Mouse (Mus musculus) bone marrow, adult 2 months (tissue): ENCODE measurements around the gene Zbtb2.

Source experiments
- CTCF ChIP-seq: fragments of 200-500 bp; IDR thresholded peaks from 2 replicates; pipeline ENCODE4 v1.5.1; 2011; ENCODE audit warnings: low read length, control low read depth; ENCODE audit not compliant: control insufficient read depth, insufficient read depth
- POLR2A ChIP-seq: fragments of 200-500 bp; IDR thresholded peaks from 2 replicates; pipeline ENCODE4 v1.6.1; 2011; ENCODE audit warnings: low read depth, mild to moderate bottlenecking, control low read depth, low read length, borderline replicate concordance; ENCODE audit not compliant: control insufficient read depth

DNA sequence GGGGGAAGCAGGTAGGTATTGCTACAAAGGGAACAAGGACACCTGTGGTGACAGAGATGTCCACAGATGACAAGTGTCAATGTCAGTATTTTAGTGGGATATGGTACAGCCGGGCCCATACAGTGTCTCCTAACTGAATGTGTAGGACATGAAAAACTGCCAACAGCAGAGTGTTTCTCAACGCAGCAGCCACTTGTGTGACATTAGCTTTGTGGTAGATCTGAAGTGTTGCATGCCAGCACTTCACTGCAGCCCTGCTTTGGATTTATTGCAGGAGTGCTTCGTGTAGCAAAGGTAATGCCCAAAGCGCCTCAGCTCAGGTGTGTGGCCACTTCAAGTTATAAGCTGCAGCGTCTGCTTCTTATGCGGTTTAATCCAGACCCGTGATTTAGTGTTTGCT is 11.0 kb downstream of the Zbtb2 start:
- TF ChIP-seq CTCF, result no peak
- no peak for TF ChIP-seq POLR2A
